Mouse (Mus musculus): ENCODE data around the gene A530064D06Rik. TPM values are rescaled to one million over a fixed set of nuclear protein-coding genes. Genes with fewer than 3 reads are reported as not detected.

A530064D06Rik gene
- 0.48 and 3.5 TPM in 2 replicates for polyA plus RNA-seq (2015; fragmentation: Nextera tagmentation; extraction: Ambion mirVana)

DNA sequence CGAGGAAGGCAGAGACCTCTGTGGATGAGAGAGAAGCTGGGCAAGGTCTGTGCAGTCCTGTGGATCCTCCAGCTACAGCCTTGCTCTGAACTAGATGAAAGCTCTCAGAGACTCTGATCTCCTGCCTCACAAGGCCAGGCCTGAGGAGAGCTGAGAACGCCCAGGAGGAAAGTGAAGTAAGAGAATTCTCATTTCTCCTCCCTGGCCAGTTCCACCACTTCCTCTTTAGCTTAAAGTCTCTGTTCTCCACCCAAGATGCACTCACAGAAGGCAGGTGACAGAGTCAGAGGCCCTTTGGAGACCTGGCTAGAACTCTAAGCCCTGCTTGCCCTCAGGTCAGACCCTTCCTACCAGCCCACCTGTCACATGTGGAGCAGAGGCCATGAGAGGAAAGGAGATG, at the start of gene A530064D06Rik:
TSS of gene A530064D06Rik (minus strand) at position 173 of the 400 bp plus-strand sequence.

DNA sequence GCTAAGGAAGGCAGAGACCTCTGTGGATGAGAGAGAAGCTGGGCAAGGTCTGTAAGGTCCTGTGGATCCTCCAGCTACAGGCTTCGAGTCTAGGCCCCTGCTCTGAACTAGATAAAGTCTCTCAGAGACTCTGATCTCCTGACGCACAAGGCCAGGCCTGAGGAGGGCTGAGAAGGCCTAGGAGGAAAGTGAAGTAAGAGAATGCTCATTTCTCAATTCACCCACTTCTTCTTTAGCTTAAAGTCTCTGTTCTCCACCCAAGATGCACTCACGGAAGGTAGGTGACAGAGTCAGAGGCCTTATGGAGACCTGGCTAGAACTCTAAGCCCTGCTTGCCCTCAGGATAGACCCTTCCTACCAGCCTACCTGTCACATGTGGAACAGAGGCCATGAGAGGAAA, 21.0 kb downstream of the A530064D06Rik start, which contains the start of gene 9830107B12Rik:
TSS of gene 9830107B12Rik (minus strand) at position 149 of the 400 bp plus-strand sequence.

Other genes starting within 250 kb of the A530064D06Rik start
- 9.2 and 9.3 TPM in 2 replicates for gene Foxp4, start 242.6 kb downstream of the A530064D06Rik start, polyA plus RNA-seq (2015; fragmentation: Nextera tagmentation; extraction: Ambion mirVana)
- gene 1700122O11Rik, start 129.0 kb downstream of the A530064D06Rik start, polyA plus RNA-seq (2015; fragmentation: Nextera tagmentation; extraction: Ambion mirVana) = not detected in 2 replicates
- gene 1700067P10Rik, start 78.0 kb downstream of the A530064D06Rik start, polyA plus RNA-seq (2015; fragmentation: Nextera tagmentation; extraction: Ambion mirVana) = not detected in 2 replicates
- gene 9830107B12Rik, start 21.0 kb downstream of the A530064D06Rik start, polyA plus RNA-seq (2015; fragmentation: Nextera tagmentation; extraction: Ambion mirVana) = 0.08 TPM in 1 of 2 replicates, not detected in the other
- 0.49 and 6.2 TPM in 2 replicates for gene Trem1, start 65.5 kb upstream of the A530064D06Rik start, polyA plus RNA-seq (2015; fragmentation: Nextera tagmentation; extraction: Ambion mirVana)
- 0.17 and 1.5 TPM in 2 replicates for gene Trem3, start 80.5 kb upstream of the A530064D06Rik start, polyA plus RNA-seq (2015; fragmentation: Nextera tagmentation; extraction: Ambion mirVana)
- gene Treml4, start 97.0 kb upstream of the A530064D06Rik start, polyA plus RNA-seq (2015; fragmentation: Nextera tagmentation; extraction: Ambion mirVana) = 0.18 TPM in 1 of 2 replicates, not detected in the other
- 0.06 and 0.10 TPM in 2 replicates for gene Treml2, start 132.2 kb upstream of the A530064D06Rik start, polyA plus RNA-seq (2015; fragmentation: Nextera tagmentation; extraction: Ambion mirVana)
- 0.40 and 1.8 TPM in 2 replicates for gene B430306N03Rik, start 148.9 kb upstream of the A530064D06Rik start, polyA plus RNA-seq (2015; fragmentation: Nextera tagmentation; extraction: Ambion mirVana)
- 4.4 and 8.9 TPM in 2 replicates for gene Trem2, start 179.1 kb upstream of the A530064D06Rik start, polyA plus RNA-seq (2015; fragmentation: Nextera tagmentation; extraction: Ambion mirVana)
- 0.34 and 2.5 TPM in 2 replicates for gene Treml1, start 192.6 kb upstream of the A530064D06Rik start, polyA plus RNA-seq (2015; fragmentation: Nextera tagmentation; extraction: Ambion mirVana)
- 3.5 and 5.3 TPM in 2 replicates for gene Nfya, start 242.6 kb upstream of the A530064D06Rik start, polyA plus RNA-seq (2015; fragmentation: Nextera tagmentation; extraction: Ambion mirVana)
- gene Oard1, start 242.7 kb upstream of the A530064D06Rik start, polyA plus RNA-seq (2015; fragmentation: Nextera tagmentation; extraction: Ambion mirVana) = 31.9 and 33.2 TPM in 2 replicates

All from urinary bladder, postnatal 0 days (tissue).